Mouse (Mus musculus): ENCODE results near the gene Crtc2. TPM values are rescaled to one million over a fixed set of nuclear protein-coding genes. Genes with fewer than 3 reads are reported as not detected.

Gene Crtc2
- polyA plus RNA-seq, 1 experiment = 32.4 TPM

DNA sequence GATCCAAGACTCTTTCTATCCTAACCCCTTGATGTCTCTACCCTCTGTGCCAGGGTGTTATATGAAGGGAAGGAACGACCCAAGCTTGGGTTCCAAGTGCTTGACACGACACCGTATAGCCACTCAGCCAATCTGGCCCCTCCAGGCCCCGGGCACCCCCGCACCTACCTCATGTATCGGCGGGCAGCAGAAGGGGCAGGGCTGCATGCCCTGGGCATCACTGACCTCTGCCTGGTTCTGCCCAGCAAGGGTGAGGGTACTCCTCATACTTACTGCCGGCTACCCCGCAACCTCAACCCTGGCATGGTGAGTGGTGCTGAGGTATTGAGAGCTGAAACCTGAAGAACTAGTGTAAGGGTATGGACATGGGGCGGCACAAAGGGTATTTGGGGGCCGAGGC lies 14.2 kb downstream of the Crtc2 start:
- no peaks in the 10 kb centered on the region for H3K9me3 ChIP-seq (replicated peaks; ENCODE audit: control insufficient read depth, insufficient read depth, low read length, poor library complexity, severe bottlenecking)
- no peaks in the 10 kb centered on the region for H3K27me3 ChIP-seq (ENCODE audit: control insufficient read depth, insufficient read depth, low read length, poor library complexity, severe bottlenecking)
- H3K4me1 ChIP-seq (ENCODE audit: control insufficient read depth, insufficient read depth, low read length) = no peaks in the 10 kb centered on the region
- no peak overlapping the region for H3K4me3 ChIP-seq (ENCODE audit: low read depth, low read length)
- H3K27ac ChIP-seq (ENCODE audit: insufficient read depth, low read length) = no peak overlapping the region
- no peaks in the 10 kb centered on the region; the same call in 1 of the 2 replicates for H3K36me3 ChIP-seq (ENCODE audit: control insufficient read depth, insufficient read depth, low read length, poor library complexity, severe bottlenecking)
- no peak overlapping the region for H3K9ac ChIP-seq (ENCODE audit: low read depth, poor library complexity, severe bottlenecking)
- no peak for TF ChIP-seq POLR2A (IDR thresholded peaks at IDR 0.05; ENCODE audit: insufficient read depth, low read length)
- no peak for TF ChIP-seq EP300 (IDR thresholded peaks at IDR 0.05; ENCODE audit: insufficient read depth, low read depth, low read length)
- no peak for TF ChIP-seq CTCF (IDR thresholded peaks at IDR 0.05; ENCODE audit: low read depth, low read length)

DNA sequence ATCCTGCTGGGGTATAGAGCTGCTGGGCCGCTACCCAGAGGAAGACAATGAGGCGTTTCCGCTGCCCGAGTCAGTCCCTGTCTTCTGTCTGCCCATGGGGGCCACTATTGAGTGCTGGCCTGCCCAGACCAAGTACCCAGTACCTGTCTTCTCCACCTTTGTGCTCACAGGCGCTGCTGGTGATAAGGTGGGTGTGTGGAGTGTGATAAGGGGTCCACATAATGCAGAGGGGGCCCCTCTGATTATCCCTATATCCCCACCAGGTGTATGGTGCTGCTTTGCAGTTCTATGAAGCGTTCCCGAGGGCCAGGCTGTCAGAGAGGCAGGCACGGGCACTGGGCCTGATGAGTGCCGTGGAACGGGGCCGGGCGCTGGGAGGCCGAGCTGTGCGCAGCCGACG lies 15.0 kb downstream of the Crtc2 start:
- no peaks in the 10 kb centered on the region for H3K27me3 ChIP-seq (ENCODE audit: control insufficient read depth, insufficient read depth, low read length, poor library complexity, severe bottlenecking)
- H3K9ac ChIP-seq (ENCODE audit: low read depth, poor library complexity, severe bottlenecking) = no peak overlapping the region
- no peaks in the 10 kb centered on the region for H3K9me3 ChIP-seq (replicated peaks; ENCODE audit: control insufficient read depth, insufficient read depth, low read length, poor library complexity, severe bottlenecking)
- no peaks in the 10 kb centered on the region for H3K4me1 ChIP-seq (ENCODE audit: control insufficient read depth, insufficient read depth, low read length)
- H3K36me3 ChIP-seq (ENCODE audit: control insufficient read depth, insufficient read depth, low read length, poor library complexity, severe bottlenecking) = no peaks in the 10 kb centered on the region
- no peak overlapping the region for H3K27ac ChIP-seq (ENCODE audit: insufficient read depth, low read length)
- H3K4me3 ChIP-seq (ENCODE audit: low read depth, low read length) = no peak overlapping the region
- TF ChIP-seq POLR2A (IDR thresholded peaks at IDR 0.05; ENCODE audit: insufficient read depth, low read length) (no peak), EP300 (IDR thresholded peaks at IDR 0.05; ENCODE audit: insufficient read depth, low read depth, low read length) (no peak), CTCF (IDR thresholded peaks at IDR 0.05; ENCODE audit: low read depth, low read length) (no peak)

DNA sequence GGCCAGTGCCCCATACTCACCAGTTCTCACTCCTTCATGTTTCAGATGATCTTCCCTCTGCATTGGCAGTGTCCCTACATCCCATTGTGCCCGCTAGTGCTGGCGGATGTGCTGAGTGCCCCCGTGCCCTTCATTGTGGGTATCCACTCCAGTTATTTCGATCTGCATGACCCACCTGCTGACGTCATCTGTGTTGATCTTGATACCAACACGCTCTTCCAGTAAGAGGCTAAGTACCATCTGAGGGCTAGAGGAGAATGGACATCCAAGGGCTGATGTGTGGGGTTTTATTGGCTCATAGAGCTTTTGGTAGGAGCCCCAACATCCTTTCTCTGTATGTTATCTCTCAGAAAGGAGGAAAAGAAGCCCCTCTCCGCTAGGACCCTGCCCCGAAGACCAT lies 16.8 kb downstream of the Crtc2 start:
- H3K27ac ChIP-seq (ENCODE audit: insufficient read depth, low read length) = no peak overlapping the region
- no peak overlapping the region for H3K4me3 ChIP-seq (ENCODE audit: low read depth, low read length)
- H3K36me3 ChIP-seq (ENCODE audit: control insufficient read depth, insufficient read depth, low read length, poor library complexity, severe bottlenecking) = no peaks in the 10 kb centered on the region
- no peaks in the 10 kb centered on the region for H3K27me3 ChIP-seq (ENCODE audit: control insufficient read depth, insufficient read depth, low read length, poor library complexity, severe bottlenecking)
- TF ChIP-seq CTCF (IDR thresholded peaks at IDR 0.05; ENCODE audit: low read depth, low read length) (no peak), POLR2A (IDR thresholded peaks at IDR 0.05; ENCODE audit: insufficient read depth, low read length) (no peak), EP300 (IDR thresholded peaks at IDR 0.05; ENCODE audit: insufficient read depth, low read depth, low read length) (no peak)
- no peaks in the 10 kb centered on the region for H3K9me3 ChIP-seq (replicated peaks; ENCODE audit: control insufficient read depth, insufficient read depth, low read length, poor library complexity, severe bottlenecking)
- H3K9ac ChIP-seq (ENCODE audit: low read depth, poor library complexity, severe bottlenecking) = no peak overlapping the region
- no peaks in the 10 kb centered on the region for H3K4me1 ChIP-seq (ENCODE audit: control insufficient read depth, insufficient read depth, low read length)

DNA sequence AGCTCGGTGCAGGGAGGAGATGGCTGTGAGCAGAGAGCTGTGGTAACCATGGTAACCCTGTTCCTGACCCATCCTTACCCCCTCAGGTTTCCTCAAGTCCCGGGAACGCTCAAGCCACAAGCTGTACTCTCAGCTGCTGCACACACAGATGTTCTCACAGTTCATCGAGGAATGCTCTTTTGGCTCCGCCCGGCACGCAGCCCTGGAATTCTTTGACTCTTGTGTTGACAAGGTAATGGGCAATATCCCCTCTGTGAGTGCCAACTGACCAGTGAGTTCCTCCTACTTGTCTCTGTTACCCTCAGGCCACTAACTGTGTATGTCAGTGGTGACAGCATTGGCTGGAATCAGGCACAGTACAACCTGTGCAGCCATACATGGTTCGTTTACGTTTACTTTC lies 18.2 kb downstream of the Crtc2 start:
- Histone ChIP-seq H3K9ac (ENCODE audit: low read depth, poor library complexity, severe bottlenecking) (no peak overlapping the region), H3K27me3 (ENCODE audit: control insufficient read depth, insufficient read depth, low read length, poor library complexity, severe bottlenecking) (no peaks in the 10 kb centered on the region), H3K4me1 (ENCODE audit: control insufficient read depth, insufficient read depth, low read length) (no peaks in the 10 kb centered on the region), H3K4me3 (ENCODE audit: low read depth, low read length) (no peak overlapping the region), H3K27ac (ENCODE audit: insufficient read depth, low read length) (no peak overlapping the region), H3K9me3 (replicated peaks; ENCODE audit: control insufficient read depth, insufficient read depth, low read length, poor library complexity, severe bottlenecking) (no peaks in the 10 kb centered on the region), H3K36me3 (ENCODE audit: control insufficient read depth, insufficient read depth, low read length, poor library complexity, severe bottlenecking) (no peaks in the 10 kb centered on the region)
- TF ChIP-seq POLR2A (IDR thresholded peaks at IDR 0.05; ENCODE audit: insufficient read depth, low read length) (no peak), EP300 (IDR thresholded peaks at IDR 0.05; ENCODE audit: insufficient read depth, low read depth, low read length) (no peak), CTCF (IDR thresholded peaks at IDR 0.05; ENCODE audit: low read depth, low read length) (no peak)

DNA sequence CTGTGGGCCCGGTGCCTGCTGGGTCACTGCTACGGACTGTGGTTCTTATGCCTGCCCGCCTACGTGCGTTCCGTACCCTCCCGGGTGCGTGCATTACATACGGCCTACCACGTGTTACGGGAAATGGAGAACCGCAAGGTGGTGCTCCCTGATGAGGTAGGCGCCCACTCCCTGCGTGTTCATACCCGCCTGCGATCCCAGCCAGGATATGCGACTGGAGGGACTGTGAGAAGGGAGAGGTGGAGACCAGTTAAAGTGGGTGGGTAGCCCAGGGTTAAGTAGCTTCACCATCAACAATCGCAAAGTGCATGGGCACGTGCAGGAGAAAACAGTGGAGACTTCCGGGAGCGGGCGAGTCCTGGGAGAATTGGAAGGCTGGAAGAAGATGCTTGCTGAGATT lies 19.9 kb downstream of the Crtc2 start:
- Histone ChIP-seq H3K27ac (ENCODE audit: insufficient read depth, low read length) (no peak overlapping the region), H3K9me3 (replicated peaks; ENCODE audit: control insufficient read depth, insufficient read depth, low read length, poor library complexity, severe bottlenecking) (no peaks in the 10 kb centered on the region), H3K9ac (ENCODE audit: low read depth, poor library complexity, severe bottlenecking) (no peak overlapping the region), H3K4me1 (ENCODE audit: control insufficient read depth, insufficient read depth, low read length) (no peaks in the 10 kb centered on the region), H3K36me3 (ENCODE audit: control insufficient read depth, insufficient read depth, low read length, poor library complexity, severe bottlenecking) (no peaks in the 10 kb centered on the region), H3K27me3 (ENCODE audit: control insufficient read depth, insufficient read depth, low read length, poor library complexity, severe bottlenecking) (no peaks in the 10 kb centered on the region), H3K4me3 (ENCODE audit: low read depth, low read length) (peak overlapping the region; percentile 2; the same call in 1 of the 2 replicates)
- TF ChIP-seq EP300 (IDR thresholded peaks at IDR 0.05; ENCODE audit: insufficient read depth, low read depth, low read length) (no peak), POLR2A (IDR thresholded peaks at IDR 0.05; ENCODE audit: insufficient read depth, low read length) (no peak), CTCF (IDR thresholded peaks at IDR 0.05; ENCODE audit: low read depth, low read length) (no peak)

DNA sequence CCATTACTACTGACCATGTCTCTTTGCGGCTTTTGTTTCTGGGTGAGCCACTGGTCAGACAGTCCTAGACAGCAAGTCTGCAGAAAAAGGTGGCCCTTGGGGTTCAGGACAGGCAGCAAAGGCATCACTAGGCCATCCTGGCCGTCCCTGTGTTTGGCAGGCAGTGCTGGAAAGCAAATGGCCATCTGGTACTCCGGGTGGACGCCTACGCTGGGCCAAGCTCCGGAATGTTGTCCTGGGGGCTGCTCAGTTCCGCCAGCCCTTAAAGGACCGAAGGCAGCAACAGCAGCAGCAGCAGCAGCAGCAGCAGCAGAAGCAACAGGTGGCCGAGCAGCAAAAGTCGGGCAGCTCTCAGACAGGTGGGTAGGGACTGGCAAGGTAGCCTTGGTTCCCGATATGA lies 21.3 kb downstream of the Crtc2 start:
- H3K4me1 ChIP-seq (ENCODE audit: control insufficient read depth, insufficient read depth, low read length) = no peaks in the 10 kb centered on the region
- H3K9ac ChIP-seq (ENCODE audit: low read depth, poor library complexity, severe bottlenecking) = no peak overlapping the region
- H3K27ac ChIP-seq (ENCODE audit: insufficient read depth, low read length) = no peak overlapping the region
- H3K9me3 ChIP-seq (replicated peaks; ENCODE audit: control insufficient read depth, insufficient read depth, low read length, poor library complexity, severe bottlenecking) = no peaks in the 10 kb centered on the region
- H3K36me3 ChIP-seq (ENCODE audit: control insufficient read depth, insufficient read depth, low read length, poor library complexity, severe bottlenecking) = peaks cover 4% of the 10 kb centered on the region; the same call in 1 of the 2 replicates
- TF ChIP-seq EP300 (IDR thresholded peaks at IDR 0.05; ENCODE audit: insufficient read depth, low read depth, low read length) (no peak), CTCF (IDR thresholded peaks at IDR 0.05; ENCODE audit: low read depth, low read length) (no peak), POLR2A (IDR thresholded peaks at IDR 0.05; ENCODE audit: insufficient read depth, low read length) (no peak)
- H3K4me3 ChIP-seq (ENCODE audit: low read depth, low read length) = no peak overlapping the region
- H3K27me3 ChIP-seq (ENCODE audit: control insufficient read depth, insufficient read depth, low read length, poor library complexity, severe bottlenecking) = no peaks in the 10 kb centered on the region

All from ES-Bruce4 (cell line).